Mouse (Mus musculus) CH12.LX (cell line): ENCODE data around the gene Il2rb. TPM values are rescaled to one million over a fixed set of nuclear protein-coding genes. Genes with fewer than 3 reads are reported as not detected.
A peak's percentile ranks its signal among the peaks of the same experiment; 100 is the strongest.

Source experiments
- DNase-seq: peaks from one replicate; pipeline ENCODE4 v3.0.0-alpha.2; 2013; ENCODE audit errors: extremely low read depth
- H3K27ac ChIP-seq: 2 replicates; pipeline ENCODE4 v1.5.1; 2012; ENCODE audit warnings: low read depth, mild to moderate bottlenecking, control low read depth, moderate library complexity; ENCODE audit not compliant: insufficient read depth
- H3K27me3 ChIP-seq: replicated peaks from 2 replicates; pipeline ENCODE3; 2012; ENCODE audit warnings: inconsistent platforms
- H3K36me3 ChIP-seq, 2 experiments: replicated peaks in 1 of 2; 2 replicates each; pipeline versions ENCODE3 to v1.6.1; 2012; ENCODE audit warnings: inconsistent platforms in 1 of 2, low read length in 1 of 2, mild to moderate bottlenecking in 1 of 2, mixed read lengths in 1 of 2, moderate library complexity in 1 of 2; ENCODE audit not compliant: control insufficient read depth in 1 of 2, insufficient read depth in 1 of 2
- H3K4me1 ChIP-seq, 2 experiments: 2 replicates each; pipeline ENCODE4 v1.6.1; 2012; ENCODE audit warnings: inconsistent platforms in 1 of 2, moderate library complexity in 1 of 2; ENCODE audit not compliant: insufficient read depth in 2 of 2, control insufficient read depth in 1 of 2
- H3K4me2 ChIP-seq: 2 replicates; pipeline ENCODE4 v1.6.1; 2012; ENCODE audit warnings: low read depth, mild to moderate bottlenecking, control low read depth; ENCODE audit not compliant: poor library complexity, insufficient read depth, severe bottlenecking
- H3K4me3 ChIP-seq, 3 experiments: fragments of 150-350 bp in 1 of 3; sonication (generic) in 1 of 3; replicated peaks in 1 of 3; 2 replicates each; pipeline versions ENCODE3 to v1.5.1; 2011 to 2012; ENCODE audit warnings: low read depth in 2 of 3, low read length in 2 of 3, mild to moderate bottlenecking in 2 of 3, moderate library complexity in 2 of 3, control low read depth in 1 of 3, improper control_type of control experiment in 1 of 3, inconsistent platforms in 1 of 3, mixed read lengths in 1 of 3; ENCODE audit not compliant: poor library complexity in 1 of 3
- H3K79me2 ChIP-seq: replicated peaks from 2 replicates; pipeline ENCODE4 v1.6.1; 2012; ENCODE audit warnings: mild to moderate bottlenecking, moderate library complexity; ENCODE audit not compliant: control insufficient read depth, poor library complexity, insufficient read depth, severe bottlenecking; ENCODE audit errors: extremely low read depth
- H3K9ac ChIP-seq: 2 replicates; pipeline ENCODE4 v1.6.1; 2012; ENCODE audit warnings: low read depth, mild to moderate bottlenecking, control low read depth, moderate library complexity; ENCODE audit not compliant: insufficient read depth
- H3K9me3 ChIP-seq: replicated peaks from 2 replicates; pipeline ENCODE3; 2012; ENCODE audit warnings: low read length, inconsistent platforms, mixed read lengths
- BHLHE40 ChIP-seq: IDR thresholded peaks from 2 replicates; pipeline ENCODE4 v1.6.1; 2011; ENCODE audit warnings: mild to moderate bottlenecking, low read depth, low read length, improper control_type of control experiment
- CHD1 ChIP-seq: IDR thresholded peaks from 2 replicates; pipeline ENCODE4 v1.6.1; 2012; ENCODE audit warnings: low read depth, low read length, improper control_type of control experiment, inconsistent platforms
- CTCF ChIP-seq, 2 experiments: IDR thresholded peaks in 1 of 2; conservative IDR thresholded peaks in 1 of 2; 2 replicates each; pipeline ENCODE4 v1.5.1; 2011 to 2012; ENCODE audit warnings: low read depth in 2 of 2, low read length in 2 of 2, improper control_type of control experiment in 1 of 2, inconsistent platforms in 1 of 2, mild to moderate bottlenecking in 1 of 2, moderate library complexity in 1 of 2
- EP300 ChIP-seq: IDR thresholded peaks from 2 replicates; pipeline ENCODE4 v1.6.1; 2011; ENCODE audit warnings: low read length, improper control_type of control experiment
- ETS1 ChIP-seq: conservative IDR thresholded peaks from 2 replicates; pipeline ENCODE4 v1.6.1; 2012; ENCODE audit warnings: low read depth, mild to moderate bottlenecking, inconsistent platforms, low read length, improper control_type of control experiment, moderate library complexity
- GABPA ChIP-seq: IDR thresholded peaks from 2 replicates; pipeline ENCODE4 v1.6.1; 2012; ENCODE audit warnings: low read depth, low read length, improper control_type of control experiment, inconsistent platforms; ENCODE audit not compliant: insufficient replicate concordance
- HCFC1 ChIP-seq: IDR thresholded peaks from 2 replicates; pipeline ENCODE4 v1.6.1; 2012; ENCODE audit warnings: low read depth, mild to moderate bottlenecking, inconsistent platforms, low read length, improper control_type of control experiment
- JUND ChIP-seq: conservative IDR thresholded peaks from 2 replicates; pipeline ENCODE4 v1.6.1; 2011; ENCODE audit warnings: low read depth, low read length, improper control_type of control experiment
- MAZ ChIP-seq: IDR thresholded peaks from 2 replicates; pipeline ENCODE4 v1.6.1; 2012; ENCODE audit warnings: low read depth, mild to moderate bottlenecking, inconsistent platforms, low read length, improper control_type of control experiment, moderate library complexity
- NELFE ChIP-seq: IDR thresholded peaks from 2 replicates; pipeline ENCODE4 v1.6.1; 2011; ENCODE audit warnings: low read depth, low read length, improper control_type of control experiment
- NRF1 ChIP-seq: IDR thresholded peaks from 2 replicates; pipeline ENCODE4 v1.6.1; 2014; ENCODE audit warnings: low read depth, mild to moderate bottlenecking, inconsistent platforms, low read length, improper control_type of control experiment, moderate library complexity
- PAX5 ChIP-seq: IDR thresholded peaks from 2 replicates; pipeline ENCODE4 v1.6.1; 2012; ENCODE audit warnings: low read length, inconsistent platforms, mixed read lengths
- POLR2A ChIP-seq: IDR thresholded peaks from 2 replicates; pipeline ENCODE4 v1.6.1; 2011; ENCODE audit warnings: low read depth, mild to moderate bottlenecking, improper control_type of control experiment, low read length
- TCF12 ChIP-seq: IDR thresholded peaks from 2 replicates; pipeline ENCODE4 v1.6.1; 2014; ENCODE audit warnings: low read depth, mild to moderate bottlenecking, inconsistent platforms, low read length, improper control_type of control experiment
- USF1 ChIP-seq: IDR thresholded peaks from 2 replicates; pipeline ENCODE4 v1.6.1; 2014; ENCODE audit warnings: low read depth, mild to moderate bottlenecking, inconsistent platforms, low read length, improper control_type of control experiment
- dilution Hi-C: fragments of 300-500 bp; cut with MboI; formaldehyde crosslinking; loops from 2 replicates; pipeline ENCODE4 v1.14.3; 2020; ENCODE audit warnings: low sequenced_read_pairs; ENCODE audit not compliant: extremely low pct_unique_long_range_greater_than_20kb, extremely low pct_ligation_motif_present
- in situ Hi-C: fragments of 300-500 bp; cut with MboI; formaldehyde crosslinking; loops from 3 replicates; pipeline ENCODE4 v1.14.3; 2019; ENCODE audit warnings: low sequenced_read_pairs, low pct_ligation_motif_present, low pct_unique_long_range_greater_than_20kb, mixed read lengths
- polyA plus RNA-seq: library from polyadenylated mRNA; unstranded; fragments of >175 nt; gene quantifications from 2 replicates; pipeline ENCODE4 v1.2.1, GENCODE M21; 2012; ENCODE audit warnings: low read depth; ENCODE audit not compliant: insufficient read length
- total RNA-seq, 2 experiments: library from RNA; depleted of rRNA; stranded (reverse); fragments of 300-350 nt in 1 of 2; fragments of >200 nt in 1 of 2; gene quantifications; 2 replicates each; pipeline ENCODE4 v1.2.3; 2012 to 2014

Gene Il2rb
- total and polyA plus RNA-seq, 3 experiments: 31.2 to 60.0 (median 32.1) TPM

GRCm38 (mm10) chr15:78471902-78472301 lies 23.2 kb downstream of the Il2rb start:
- no peak for TF ChIP-seq GABPA
- no peak for TF ChIP-seq HCFC1
- peak; percentile 45 for TF ChIP-seq BHLHE40
- TF ChIP-seq CTCF (conservative IDR thresholded peaks at IDR 0.05 in 1 of 2, IDR thresholded peaks at IDR 0.05 in 1 of 2; ENCODE audit: low read depth in 2 of 2, low read length in 2 of 2): no peak
- no peak for TF ChIP-seq NRF1
- no peak for TF ChIP-seq JUND
- peak; percentile 23; the same call in 1 of the 2 replicates for TF ChIP-seq ETS1
- peak; percentile 64; the same call in 1 of the 2 replicates for TF ChIP-seq TCF12
- no peak for TF ChIP-seq USF1
- TF ChIP-seq EP300: 0 out of 2 replicates have a peak, but pooled peaks have one; percentile 14
- TF ChIP-seq POLR2A: no peak
- in situ Hi-C loops (no loop called here), dilution Hi-C loops (no loop called here)
- no peaks in the 10 kb centered on the region for H3K9me3 ChIP-seq
- H3K9ac ChIP-seq: no peak overlapping the region
- H3K27me3 ChIP-seq: no peaks in the 10 kb centered on the region
- no peak overlapping the region for H3K4me2 ChIP-seq
- H3K36me3 ChIP-seq: no peaks in the 10 kb centered on the region
- no peak for DNase-seq
- H3K4me1 ChIP-seq: peaks cover 41 to 64% of the 10 kb centered on the region in 2 experiments
- H3K27ac ChIP-seq: no peak overlapping the region
- no peak overlapping the region for H3K4me3 ChIP-seq
- no peaks in the 10 kb centered on the region for H3K79me2 ChIP-seq

GRCm38 (mm10) chr15:78470495-78471276 lies 24.4 kb downstream of the Il2rb start:
- Histone ChIP-seq H3K27me3 (no peaks in the 10 kb centered on the region), H3K4me3 (no peak overlapping the region), H3K9me3 (no peaks in the 10 kb centered on the region), H3K36me3 (no peaks in the 10 kb centered on the region), H3K9ac (no peak overlapping the region), H3K4me2 (no peak overlapping the region), H3K4me1 (peaks cover 30 to 52% of the 10 kb centered on the region in 2 experiments), H3K27ac (no peak overlapping the region), H3K79me2 (no peaks in the 10 kb centered on the region)
- dilution Hi-C loops: no loop called here
- in situ Hi-C loops: no loop called here
- TF ChIP-seq MAZ (no peak), CHD1 (no peak), NELFE (no peak), PAX5 (no peak), ETS1 (no peak), HCFC1 (no peak)
- DNase-seq: no peak
